Mouse (Mus musculus) heart, embryonic 16.5 days (tissue): ENCODE data around the gene Mrpl48. TPM values are rescaled to one million over a fixed set of nuclear protein-coding genes. Genes with fewer than 3 reads are reported as not detected.

Source experiments
- ATAC-seq: fragments of 200-750 bp; cut with Nextera tagmentation; replicated peaks from 2 replicates; pipeline ENCODE4 v1.8.0; 2017; ENCODE audit warnings: moderate number of reproducible peaks; ENCODE audit not compliant: insufficient read depth, low FRiP score; ENCODE audit errors: extremely low read depth
- H3K27ac ChIP-seq: fragments of 300-500 bp; sonication (generic); 2 replicates; pipeline ENCODE4 v1.5.1; 2014; ENCODE audit warnings: mild to moderate bottlenecking, low read length, control low read depth, moderate library complexity
- H3K27me3 ChIP-seq: fragments of 300-500 bp; sonication (generic); 2 replicates; pipeline ENCODE4 v1.6.1; 2014; ENCODE audit warnings: low read length, mixed read lengths; ENCODE audit not compliant: control insufficient read depth, insufficient read depth
- H3K36me3 ChIP-seq: fragments of 300-500 bp; sonication (generic); 2 replicates; pipeline ENCODE4 v1.6.1; 2014; ENCODE audit not compliant: control insufficient read depth, insufficient read depth
- H3K4me1 ChIP-seq: fragments of 300-500 bp; sonication (generic); 2 replicates; pipeline ENCODE4 v1.6.1; 2014; ENCODE audit warnings: low read length, mixed read lengths; ENCODE audit not compliant: control insufficient read depth, insufficient read depth
- H3K4me2 ChIP-seq: fragments of 300-500 bp; sonication (generic); 2 replicates; pipeline ENCODE4 v1.6.1; 2014; ENCODE audit warnings: low read depth, mild to moderate bottlenecking, control low read depth, low read length
- H3K4me3 ChIP-seq: fragments of 300-500 bp; sonication (generic); 2 replicates; pipeline ENCODE4 v1.5.1; 2014; ENCODE audit warnings: mild to moderate bottlenecking, control low read depth, low read length
- H3K9ac ChIP-seq: fragments of 300-500 bp; sonication (generic); 2 replicates; pipeline ENCODE4 v1.6.1; 2014; ENCODE audit warnings: low read length, control low read depth
- H3K9me3 ChIP-seq: fragments of 300-500 bp; sonication (generic); replicated peaks from 2 replicates; pipeline ENCODE4 v1.6.1; 2016; ENCODE audit warnings: low read length; ENCODE audit not compliant: control insufficient read depth
- WGBS: fragments of 180-500 bp; shearing (Covaris S2); extraction: QIAGEN DNeasy Blood & Tissue Kit; methylation state at CpG from one replicate; pipeline ENCODE4 v1.1.7; 2014; 5-methylcytosine and 5-hydroxymethylcytosine counted together
- polyA plus RNA-seq: library from polyadenylated mRNA; unstranded; fragments of >200 nt; fragmentation: Nextera tagmentation; extraction: Ambion mirVana; gene quantifications from 2 replicates; pipeline ENCODE4 v1.2.1, GENCODE M21; 2015

Gene Mrpl48
- polyA plus RNA-seq, 1 experiment from 2014 or later: 93.5 TPM

DNA sequence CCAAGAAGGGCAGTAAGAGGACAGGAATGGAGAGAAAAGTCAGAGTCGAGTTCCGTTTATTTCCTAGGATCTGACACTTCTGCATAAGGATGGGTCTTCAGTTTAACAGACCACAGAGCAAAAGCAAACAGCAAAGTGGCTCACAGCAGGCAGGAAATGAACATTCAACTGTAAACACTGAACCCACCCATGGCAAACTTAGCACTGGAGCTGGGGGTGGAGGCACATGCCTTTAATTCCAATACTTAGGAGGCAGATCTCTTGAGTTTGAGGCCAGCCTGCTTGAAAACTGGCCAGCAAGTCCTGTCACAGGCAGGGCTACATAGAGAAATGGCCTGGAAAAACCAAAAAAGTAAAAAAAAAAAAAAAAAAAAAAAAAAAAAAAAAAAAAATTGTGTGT is 74.6 kb downstream of the Mrpl48 start:
- Histone ChIP-seq H3K36me3 (no peaks in the 10 kb centered on the region), H3K9ac (no peak overlapping the region), H3K27ac (no peak overlapping the region), H3K9me3 (no peaks in the 10 kb centered on the region; the same call in 1 of the 2 replicates), H3K4me1 (peaks cover 10% of the 10 kb centered on the region), H3K27me3 (no peaks in the 10 kb centered on the region), H3K4me2 (no peak overlapping the region), H3K4me3 (no peak overlapping the region)
- no peak for ATAC-seq
- whole genome bisulfite sequencing: 52% methylated on average over 2 of the region's 2 CpGs

GRCm38 (mm10) chr7:100530766-100531165 is 77.3 kb downstream of the Mrpl48 start:
- H3K4me1 ChIP-seq: no peaks in the 10 kb centered on the region
- no peaks in the 10 kb centered on the region for H3K27me3 ChIP-seq
- no peaks in the 10 kb centered on the region for H3K36me3 ChIP-seq
- H3K9me3 ChIP-seq: no peaks in the 10 kb centered on the region; the same call in 1 of the 2 replicates
- WGBS: 85% methylated on average over 5 of the region's 5 CpGs
- no peak overlapping the region for H3K27ac ChIP-seq
- H3K4me3 ChIP-seq: no peak overlapping the region
- H3K4me2 ChIP-seq: no peak overlapping the region
- no peak overlapping the region for H3K9ac ChIP-seq
- ATAC-seq: no peak

- Histone ChIP-seq H3K9me3 (no peaks in the 10 kb centered on the region), H3K4me2 (no peak overlapping the region), H3K27ac (no peak overlapping the region), H3K27me3 (no peaks in the 10 kb centered on the region), H3K36me3 (no peaks in the 10 kb centered on the region), H3K4me3 (no peak overlapping the region), H3K9ac (no peak overlapping the region), H3K4me1 (no peaks in the 10 kb centered on the region)
- ATAC-seq: no peak
- 48% methylated on average over 8 of the region's 8 CpGs for WGBS
Observed at GRCm38 (mm10) chr7:100524669-100525068, 83.4 kb downstream of the Mrpl48 start.

DNA sequence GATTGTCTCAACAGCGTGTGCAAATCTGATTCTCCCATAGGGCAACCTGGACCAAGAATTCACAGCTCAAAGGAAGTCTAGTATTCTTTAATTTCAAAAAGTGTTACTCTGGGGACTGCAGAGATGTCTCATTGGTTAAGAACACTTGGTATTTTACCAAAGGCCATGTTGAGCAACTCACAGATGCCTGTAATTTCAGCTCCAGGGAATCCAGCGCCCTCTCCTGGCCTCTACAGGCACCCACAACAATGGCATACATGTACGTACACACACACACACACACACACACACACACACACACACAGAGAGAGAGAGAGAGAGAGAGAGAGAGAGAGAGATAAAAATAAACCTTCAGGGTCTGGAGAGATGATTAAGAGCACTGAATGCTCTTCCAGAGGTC is 85.9 kb downstream of the Mrpl48 start:
- no peaks in the 10 kb centered on the region for H3K9me3 ChIP-seq
- H3K36me3 ChIP-seq: no peaks in the 10 kb centered on the region
- ATAC-seq: no peak
- no peak overlapping the region for H3K9ac ChIP-seq
- H3K27ac ChIP-seq: no peak overlapping the region
- no peaks in the 10 kb centered on the region for H3K4me1 ChIP-seq
- H3K4me2 ChIP-seq: no peak overlapping the region
- H3K4me3 ChIP-seq: no peak overlapping the region
- WGBS: 65% methylated on average over 3 of the region's 3 CpGs
- H3K27me3 ChIP-seq: no peaks in the 10 kb centered on the region

GRCm38 (mm10) chr7:100520663-100521285 is 87.3 kb downstream of the Mrpl48 start:
- H3K9ac ChIP-seq: no peak overlapping the region
- H3K4me1 ChIP-seq: no peaks in the 10 kb centered on the region
- H3K36me3 ChIP-seq: no peaks in the 10 kb centered on the region
- ATAC-seq: no peak; the same call in 1 of the 2 replicates
- no peaks in the 10 kb centered on the region for H3K27me3 ChIP-seq
- WGBS: 18% methylated on average over 10 of the region's 10 CpGs
- H3K4me2 ChIP-seq: 0 out of 2 replicates have a peak overlapping the region, but pooled peaks have one; percentile 30
- H3K4me3 ChIP-seq: no peak overlapping the region
- H3K27ac ChIP-seq: no peak overlapping the region
- no peaks in the 10 kb centered on the region for H3K9me3 ChIP-seq

DNA sequence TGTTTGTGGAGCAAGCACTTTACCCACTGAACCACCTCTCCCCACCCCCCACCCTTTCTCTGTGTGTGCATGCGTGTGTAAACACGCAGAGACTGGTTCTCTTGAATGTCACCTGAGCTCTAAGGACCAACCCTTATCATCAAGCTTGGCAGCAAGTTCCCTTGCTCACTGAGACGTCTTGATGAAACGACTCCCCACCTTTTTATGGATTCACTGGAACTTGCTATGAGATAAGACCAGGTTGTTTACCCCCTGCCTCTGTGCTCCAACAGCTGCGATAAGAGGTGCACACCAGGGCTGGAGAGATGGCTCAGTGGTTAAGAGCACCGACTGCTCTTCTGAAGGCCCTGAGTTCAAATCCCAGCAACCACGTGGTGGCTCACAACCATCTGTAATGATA is 87.9 kb downstream of the Mrpl48 start:
- Histone ChIP-seq H3K9ac (no peak overlapping the region), H3K36me3 (no peaks in the 10 kb centered on the region), H3K27me3 (no peaks in the 10 kb centered on the region), H3K4me2 (no peak overlapping the region), H3K9me3 (no peaks in the 10 kb centered on the region), H3K27ac (no peak overlapping the region), H3K4me1 (no peaks in the 10 kb centered on the region), H3K4me3 (no peak overlapping the region)
- WGBS: 57% methylated on average over 7 of the region's 7 CpGs
- ATAC-seq: no peak

- Histone ChIP-seq H3K36me3 (no peaks in the 10 kb centered on the region), H3K4me3 (no peak within 1 kb of the TSS), H3K27ac (no peak within 1 kb of the TSS), H3K27me3 (no peaks in the 10 kb centered on the region; the same call in 1 of the 2 replicates), H3K9ac (no peak within 1 kb of the TSS), H3K4me2 (no peak within 1 kb of the TSS), H3K9me3 (no peaks in the 10 kb centered on the region), H3K4me1 (no peaks in the 10 kb centered on the region)
- ATAC-seq: no peak
- WGBS: 49% methylated on average over 11 of the region's 11 CpGs
Observed at GRCm38 (mm10) chr7:100514573-100514972, 93.5 kb downstream of the Mrpl48 start, which contains the start of gene Dnajb13. Gene Dnajb13 (minus strand): TSS chr7:100514960.

GRCm38 (mm10) chr7:100511602-100512001 is 96.5 kb downstream of the Mrpl48 start:
- no peak overlapping the region for H3K9ac ChIP-seq
- H3K36me3 ChIP-seq: no peaks in the 10 kb centered on the region
- H3K4me2 ChIP-seq: no peak overlapping the region
- 65% methylated on average over 8 of the region's 8 CpGs for WGBS
- ATAC-seq: no peak
- no peak overlapping the region for H3K4me3 ChIP-seq
- H3K27ac ChIP-seq: no peak overlapping the region
- no peaks in the 10 kb centered on the region for H3K9me3 ChIP-seq
- H3K27me3 ChIP-seq: no peaks in the 10 kb centered on the region; the same call in 1 of the 2 replicates
- no peaks in the 10 kb centered on the region for H3K4me1 ChIP-seq

- Histone ChIP-seq H3K9me3 (no peaks in the 10 kb centered on the region), H3K4me2 (no peak overlapping the region), H3K4me3 (no peak overlapping the region), H3K27ac (no peak overlapping the region), H3K9ac (no peak overlapping the region), H3K36me3 (no peaks in the 10 kb centered on the region), H3K4me1 (no peaks in the 10 kb centered on the region), H3K27me3 (no peaks in the 10 kb centered on the region; the same call in 1 of the 2 replicates)
- ATAC-seq: no peak
- WGBS: 51% methylated on average over 3 of the region's 3 CpGs
Observed at GRCm38 (mm10) chr7:100508670-100509069, 99.4 kb downstream of the Mrpl48 start.
